Mouse (Mus musculus) lung, embryonic 14.5 days (tissue): ENCODE measurements around the gene Ctsa. TPM values are rescaled to one million over a fixed set of nuclear protein-coding genes. Genes with fewer than 3 reads are reported as not detected.
A peak's percentile ranks its signal among the peaks of the same experiment; 100 is the strongest.
"Not testable (repeated sequence)": the region's sequence is repeated elsewhere in the genome, so short reads cannot be mapped to it uniquely, and the experiment has no call there.

Experiments used
- ATAC-seq: fragments of 200-750 bp; cut with Nextera tagmentation; 2 replicates; pipeline ENCODE4 v1.8.0; 2017; ENCODE audit warnings: mild to moderate bottlenecking, moderate TSS enrichment, moderate library complexity; ENCODE audit not compliant: insufficient read depth
- DNase-seq: peaks from one replicate; pipeline ENCODE4 v3.0.0-alpha.2; 2015
- H3K27ac ChIP-seq: fragments of 300-500 bp; sonication (generic); 2 replicates; pipeline ENCODE4 v1.5.1; 2014; ENCODE audit warnings: low read depth, mild to moderate bottlenecking, moderate library complexity
- H3K27me3 ChIP-seq: fragments of 300-500 bp; sonication (generic); 2 replicates; pipeline ENCODE4 v1.6.1; 2014; ENCODE audit warnings: low read length, control low read depth; ENCODE audit not compliant: insufficient read depth
- H3K36me3 ChIP-seq: fragments of 300-500 bp; sonication (generic); 2 replicates; pipeline ENCODE4 v1.6.1; 2014; ENCODE audit warnings: control low read depth; ENCODE audit not compliant: insufficient read depth
- H3K4me1 ChIP-seq: fragments of 300-500 bp; sonication (generic); 2 replicates; pipeline ENCODE4 v1.6.1; 2014; ENCODE audit warnings: antibody characterized with exemption, control low read depth; ENCODE audit not compliant: insufficient read depth
- H3K4me2 ChIP-seq: fragments of 300-500 bp; sonication (generic); 2 replicates; pipeline ENCODE4 v1.6.1; 2014; ENCODE audit warnings: mild to moderate bottlenecking
- H3K4me3 ChIP-seq: fragments of 300-500 bp; sonication (generic); 2 replicates; pipeline ENCODE4 v1.5.1; 2014; ENCODE audit warnings: low read depth, low read length
- H3K9ac ChIP-seq: fragments of 300-500 bp; sonication (generic); 2 replicates; pipeline ENCODE4 v1.6.1; 2014
- H3K9me3 ChIP-seq: fragments of 300-500 bp; sonication (generic); 2 replicates; pipeline ENCODE4 v1.6.1; 2016; ENCODE audit warnings: low read depth, low read length, control low read depth
- CTCF ChIP-seq: IDR thresholded peaks from 2 replicates; pipeline ENCODE4 v1.5.1; 2016; ENCODE audit warnings: antibody characterized with exemption, low read depth
- WGBS: fragments of 180-500 bp; shearing (Covaris S2); extraction: QIAGEN DNeasy Blood & Tissue Kit; methylation state at CpG from one replicate; pipeline ENCODE4 v1.1.7; 2014; 5-methylcytosine and 5-hydroxymethylcytosine counted together
- polyA plus RNA-seq: library from polyadenylated mRNA; unstranded; fragments of >200 nt; fragmentation: Nextera tagmentation; extraction: Ambion mirVana; gene quantifications from 2 replicates; pipeline ENCODE4 v1.2.1, GENCODE M21; 2014

The Ctsa gene
- polyA plus RNA-seq, 1 experiment from 2014 or later = 114 TPM

- peak; percentile 54 for TF ChIP-seq CTCF
- Histone ChIP-seq H3K27me3 (no peaks in the 10 kb centered on the region), H3K9me3 (no peaks in the 10 kb centered on the region; the same call in 1 of the 2 replicates), H3K9ac (no peak overlapping the region), H3K36me3 (peaks cover 40% of the 10 kb centered on the region), H3K4me1 (no peaks in the 10 kb centered on the region), H3K4me2 (no peak overlapping the region), H3K27ac (no peak overlapping the region), H3K4me3 (no peak overlapping the region)
- 57% methylated on average over 3 of the region's 3 CpGs for WGBS
- ATAC-seq (no peak), DNase-seq (peak; percentile 48)
Measured at GRCm38 (mm10) chr2:164845782-164846181, 13.1 kb downstream of the Ctsa start.

GRCm38 (mm10) chr2:164850061-164850460, 17.4 kb downstream of the Ctsa start:
- H3K4me1 ChIP-seq = 0 out of 2 replicates have a peak, but pooled peaks cover 4% of the 10 kb centered on the region
- no peak overlapping the region for H3K4me2 ChIP-seq
- TF ChIP-seq CTCF = no peak
- no peaks in the 10 kb centered on the region; the same call in 1 of the 2 replicates for H3K9me3 ChIP-seq
- H3K4me3 ChIP-seq = no peak overlapping the region
- H3K27me3 ChIP-seq = no peaks in the 10 kb centered on the region
- H3K9ac ChIP-seq = no peak overlapping the region
- ATAC-seq (no peak), DNase-seq (no peak)
- H3K27ac ChIP-seq = no peak overlapping the region
- peaks cover 36% of the 10 kb centered on the region for H3K36me3 ChIP-seq
- 62% methylated on average over 8 of the region's 8 CpGs for WGBS

GRCm38 (mm10) chr2:164855572-164855971, 22.9 kb downstream of the Ctsa start:
- H3K4me1 ChIP-seq = peaks cover 12% of the 10 kb centered on the region; the same call in 1 of the 2 replicates
- ATAC-seq, H3K27me3 ChIP-seq, H3K9me3 ChIP-seq, H3K27ac ChIP-seq, H3K9ac ChIP-seq, DNase-seq: not testable (repeated sequence)
- WGBS = 72% methylated on average over 5 of the region's 5 CpGs
- H3K4me2 ChIP-seq = peak overlapping the region; percentile 98
- peaks cover 23% of the 10 kb centered on the region for H3K36me3 ChIP-seq
- H3K4me3 ChIP-seq = 0 out of 2 replicates have a peak overlapping the region, but pooled peaks have one; percentile 63

GRCm38 (mm10) chr2:164856309-164857100, 23.8 kb downstream of the Ctsa start:
- under 1% methylated on average over 42 of the region's 42 CpGs for WGBS
- H3K4me1 ChIP-seq = peaks cover 19% of the 10 kb centered on the region
- H3K27ac ChIP-seq = no peak overlapping the region
- H3K9me3 ChIP-seq = no peaks in the 10 kb centered on the region
- peak overlapping the region; percentile 57 for H3K9ac ChIP-seq
- peak; percentile 15; the same call in 1 of the 2 replicates for ATAC-seq
- peak overlapping the region; percentile 63 for H3K4me3 ChIP-seq
- no peak for DNase-seq
- peaks cover 21% of the 10 kb centered on the region for H3K36me3 ChIP-seq
- H3K27me3 ChIP-seq = peaks cover 6% of the 10 kb centered on the region; the same call in 1 of the 2 replicates
- peak overlapping the region; percentile 98 for H3K4me2 ChIP-seq
- peak; percentile 32 for TF ChIP-seq CTCF

- H3K9me3 ChIP-seq = no peaks in the 10 kb centered on the region
- H3K9ac ChIP-seq = peak within 1 kb of the TSS; percentile 57
- WGBS = under 1% methylated on average over 40 of the region's 47 CpGs
- ATAC-seq (peak; percentile 77), DNase-seq (peak; percentile 84)
- H3K36me3 ChIP-seq = peaks cover 14% of the 10 kb centered on the region
- H3K4me3 ChIP-seq = peak within 1 kb of the TSS; percentile 63
- H3K4me1 ChIP-seq = peaks cover 25% of the 10 kb centered on the region
- TF ChIP-seq CTCF = no peak
- peaks cover 6% of the 10 kb centered on the region; the same call in 1 of the 2 replicates for H3K27me3 ChIP-seq
- H3K4me2 ChIP-seq = peak within 1 kb of the TSS; percentile 98
- H3K27ac ChIP-seq = peak within 1 kb of the TSS; percentile 71
Measured at GRCm38 (mm10) chr2:164857101-164857821, 24.6 kb downstream of the Ctsa start, which contains the start of gene Pltp. Gene Pltp (minus strand): TSS chr2:164857711.

GRCm38 (mm10) chr2:164857842-164858553, 25.3 kb downstream of the Ctsa start:
- H3K27ac ChIP-seq = peak overlapping the region; percentile 71
- H3K36me3 ChIP-seq = peaks cover 7% of the 10 kb centered on the region; the same call in 1 of the 2 replicates
- peaks cover 32% of the 10 kb centered on the region for H3K4me1 ChIP-seq
- no peak for ATAC-seq
- peak overlapping the region; percentile 63 for H3K4me3 ChIP-seq
- no peak for DNase-seq
- H3K27me3 ChIP-seq = peaks cover 6% of the 10 kb centered on the region; the same call in 1 of the 2 replicates
- peak overlapping the region; percentile 57 for H3K9ac ChIP-seq
- no peak for TF ChIP-seq CTCF
- H3K9me3 ChIP-seq = no peaks in the 10 kb centered on the region
- H3K4me2 ChIP-seq = peak overlapping the region; percentile 98
- 8% methylated on average over 19 of the region's 19 CpGs for WGBS
